Mouse (Mus musculus): ENCODE measurements around the gene Dhrs13.
"Not testable (repeated sequence)": the region's sequence is repeated elsewhere in the genome, so short reads cannot be mapped to it uniquely, and the experiment has no call there.

DNA sequence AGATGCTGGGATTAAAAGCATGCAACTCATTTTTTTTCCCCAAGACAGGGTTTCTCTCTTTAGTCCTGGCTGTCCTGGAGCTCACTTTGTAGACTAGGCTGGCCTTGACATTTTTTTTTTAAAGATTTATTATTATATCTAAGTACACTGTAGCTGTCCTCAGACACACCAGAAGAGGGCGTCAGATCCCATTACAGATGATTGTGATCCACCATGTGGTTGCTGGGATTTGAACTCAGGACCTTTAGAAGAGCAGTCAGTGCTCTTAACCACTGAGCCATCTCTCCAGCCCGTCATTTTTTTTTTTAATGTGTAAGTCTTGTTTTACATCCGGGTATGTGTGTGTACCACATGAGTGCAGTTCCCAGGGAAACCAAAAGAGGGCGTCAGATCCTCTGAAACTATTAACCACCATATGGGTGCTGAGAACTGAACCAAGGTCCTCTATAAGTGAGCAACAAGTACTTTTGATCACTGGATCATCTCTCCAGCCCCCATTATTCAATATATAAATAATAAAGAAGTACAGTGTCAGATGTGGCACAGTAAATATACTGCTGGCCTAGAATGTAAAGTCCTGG, 10.3 kb downstream of the Dhrs13 start:
- not testable (repeated sequence) for TF ChIP-seq HCFC1 (IDR thresholded peaks at IDR 0.05; ENCODE audit: borderline replicate concordance, insufficient read depth, low read length); CHD2 (IDR thresholded peaks at IDR 0.05; ENCODE audit: low read depth, low read length); MAFK (IDR thresholded peaks at IDR 0.05; ENCODE audit: insufficient read depth, low read depth, low read length)
